Mouse (Mus musculus) MEL (cell line): Measurements from ENCODE around the gene Mpzl1. TPM values are rescaled to one million over a fixed set of nuclear protein-coding genes. Genes with fewer than 3 reads are reported as not detected.

Source experiments
- DNase-seq: peaks from one replicate; pipeline ENCODE4 v3.0.0; 2011; ENCODE audit warnings: low read depth, low spot score
- H3K27ac ChIP-seq: 2 replicates; pipeline ENCODE4 v1.5.1; 2012; ENCODE audit warnings: low read depth, mild to moderate bottlenecking, control low read depth, low read length, moderate library complexity; ENCODE audit not compliant: control insufficient read depth
- H3K27me3 ChIP-seq, 2 experiments: fragments of 150-350 bp in 1 of 2; sonication (generic) in 1 of 2; 2 replicates each; pipeline ENCODE4 v1.6.1; 2012; ENCODE audit warnings: low read length in 2 of 2, mild to moderate bottlenecking in 2 of 2, improper control_type of control experiment in 1 of 2, moderate library complexity in 1 of 2; ENCODE audit not compliant: insufficient read depth in 2 of 2, control insufficient read depth in 1 of 2
- H3K36me3 ChIP-seq, 2 experiments: 2 replicates each; pipeline ENCODE4 v1.6.1; 2012 to 2014; ENCODE audit warnings: low read length in 2 of 2, improper control_type of control experiment in 1 of 2, inconsistent platforms in 1 of 2, mild to moderate bottlenecking in 1 of 2; ENCODE audit not compliant: insufficient read depth in 2 of 2, control insufficient read depth in 1 of 2
- H3K4me1 ChIP-seq, 2 experiments: fragments of 150-350 bp in 1 of 2; sonication (generic) in 1 of 2; 2 replicates each; pipeline ENCODE4 v1.6.1; 2012; ENCODE audit warnings: low read length in 2 of 2, improper control_type of control experiment in 1 of 2, mild to moderate bottlenecking in 1 of 2; ENCODE audit not compliant: insufficient read depth in 2 of 2, control insufficient read depth in 1 of 2
- H3K4me3 ChIP-seq, 2 experiments: fragments of 150-350 bp in 1 of 2; sonication (generic) in 1 of 2; 2 replicates each; pipeline ENCODE4 v1.5.1; 2012; ENCODE audit warnings: low read depth in 2 of 2, low read length in 2 of 2, mild to moderate bottlenecking in 2 of 2, moderate library complexity in 2 of 2, control low read depth in 1 of 2, improper control_type of control experiment in 1 of 2; ENCODE audit not compliant: control insufficient read depth in 1 of 2, insufficient read depth in 1 of 2
- H3K79me2 ChIP-seq: 2 replicates; pipeline ENCODE4 v1.6.1; 2012; ENCODE audit warnings: mild to moderate bottlenecking, low read length, moderate library complexity; ENCODE audit not compliant: control insufficient read depth, poor library complexity, insufficient read depth
- H3K9ac ChIP-seq: 2 replicates; pipeline ENCODE4 v1.6.1; 2012; ENCODE audit warnings: low read depth, mild to moderate bottlenecking, control low read depth, low read length, moderate library complexity; ENCODE audit not compliant: control insufficient read depth, poor library complexity, severe bottlenecking
- H3K9me3 ChIP-seq: fragments of 150-350 bp; sonication (generic); replicated peaks from 2 replicates; pipeline ENCODE4 v1.6.1; 2012; ENCODE audit warnings: mild to moderate bottlenecking, low read length, improper control_type of control experiment, moderate library complexity; ENCODE audit not compliant: insufficient read depth
- BHLHE40 ChIP-seq: IDR thresholded peaks from 2 replicates; pipeline ENCODE4 v1.6.1; 2012; ENCODE audit warnings: low read depth, mild to moderate bottlenecking, inconsistent platforms, low read length, improper control_type of control experiment, borderline replicate concordance
- CHD1 ChIP-seq: IDR thresholded peaks from 2 replicates; pipeline ENCODE4 v1.6.1; 2012; ENCODE audit warnings: low read depth, mild to moderate bottlenecking, inconsistent platforms, low read length, improper control_type of control experiment
- CTCF ChIP-seq, 3 experiments: IDR thresholded peaks in 2 of 3; conservative IDR thresholded peaks in 1 of 3; 2 replicates each; pipeline ENCODE4 v1.5.1; 2011 to 2012; ENCODE audit warnings: low read length in 3 of 3, low read depth in 2 of 3, mild to moderate bottlenecking in 2 of 3, improper control_type of control experiment in 1 of 3, inconsistent platforms in 1 of 3, mixed read lengths in 1 of 3, moderate library complexity in 1 of 3; ENCODE audit not compliant: control insufficient read depth in 1 of 3, insufficient read depth in 1 of 3, poor library complexity in 1 of 3, severe bottlenecking in 1 of 3
- ELF1 ChIP-seq: IDR thresholded peaks from 2 replicates; pipeline ENCODE4 v1.6.1; 2014; ENCODE audit warnings: low read depth, mild to moderate bottlenecking, inconsistent platforms, low read length, improper control_type of control experiment, moderate library complexity
- EP300 ChIP-seq, 2 experiments: IDR thresholded peaks; 2 replicates each; pipeline ENCODE4 v1.6.1; 2011; ENCODE audit warnings: improper control_type of control experiment in 2 of 2, low read length in 2 of 2, low read depth in 1 of 2, mild to moderate bottlenecking in 1 of 2
- ETS1 ChIP-seq: IDR thresholded peaks from 2 replicates; pipeline ENCODE4 v1.6.1; 2012; ENCODE audit warnings: low read depth, mild to moderate bottlenecking, inconsistent platforms, low read length, improper control_type of control experiment, moderate library complexity
- HCFC1 ChIP-seq: IDR thresholded peaks from 2 replicates; pipeline ENCODE4 v1.6.1; 2012; ENCODE audit warnings: low read depth, mild to moderate bottlenecking, inconsistent platforms, low read length, improper control_type of control experiment, moderate library complexity
- JUND ChIP-seq: IDR thresholded peaks from 2 replicates; pipeline ENCODE4 v1.6.1; 2011; ENCODE audit warnings: low read depth, mild to moderate bottlenecking, improper control_type of control experiment, low read length
- MAFK ChIP-seq: IDR thresholded peaks from 2 replicates; pipeline ENCODE4 v1.6.1; 2011; ENCODE audit warnings: low read depth, mild to moderate bottlenecking, low read length, improper control_type of control experiment, borderline replicate concordance
- MAX ChIP-seq: IDR thresholded peaks from 2 replicates; pipeline ENCODE4 v1.6.1; 2011; ENCODE audit warnings: low read length, improper control_type of control experiment
- MAZ ChIP-seq: IDR thresholded peaks from 2 replicates; pipeline ENCODE4 v1.6.1; 2012; ENCODE audit warnings: low read depth, mild to moderate bottlenecking, inconsistent platforms, low read length, improper control_type of control experiment
- MEF2A ChIP-seq: IDR thresholded peaks from 2 replicates; pipeline ENCODE4 v1.6.1; 2014; ENCODE audit warnings: low read depth, mild to moderate bottlenecking, inconsistent platforms, low read length, improper control_type of control experiment; ENCODE audit not compliant: poor library complexity, insufficient replicate concordance, severe bottlenecking; ENCODE audit errors: extremely low read depth
- MXI1 ChIP-seq: IDR thresholded peaks from 2 replicates; pipeline ENCODE4 v1.6.1; 2011; ENCODE audit warnings: mild to moderate bottlenecking, low read depth, low read length, improper control_type of control experiment
- MYC ChIP-seq: IDR thresholded peaks from 2 replicates; pipeline ENCODE4 v1.6.1; 2011; ENCODE audit warnings: low read depth, mild to moderate bottlenecking, low read length, improper control_type of control experiment, moderate library complexity
- NELFE ChIP-seq: IDR thresholded peaks from 2 replicates; pipeline ENCODE4 v1.6.1; 2011; ENCODE audit warnings: low read depth, low read length, improper control_type of control experiment
- RAD21 ChIP-seq: IDR thresholded peaks from 2 replicates; pipeline ENCODE4 v1.6.1; 2011; ENCODE audit warnings: mild to moderate bottlenecking, low read depth, low read length, improper control_type of control experiment
- SIN3A ChIP-seq: IDR thresholded peaks from 2 replicates; pipeline ENCODE4 v1.6.1; 2012; ENCODE audit warnings: low read length, improper control_type of control experiment, inconsistent platforms
- TCF12 ChIP-seq: IDR thresholded peaks from 2 replicates; pipeline ENCODE4 v1.6.1; 2014; ENCODE audit warnings: low read depth, mild to moderate bottlenecking, inconsistent platforms, low read length, improper control_type of control experiment, moderate library complexity
- UBTF ChIP-seq: IDR thresholded peaks from 2 replicates; pipeline ENCODE4 v1.6.1; 2012; ENCODE audit warnings: low read depth, mild to moderate bottlenecking, inconsistent platforms, low read length, improper control_type of control experiment, moderate library complexity, borderline replicate concordance; ENCODE audit not compliant: insufficient read depth
- USF2 ChIP-seq, 2 experiments: IDR thresholded peaks; 2 replicates each; pipeline ENCODE4 v1.6.1; 2011 to 2012; ENCODE audit warnings: improper control_type of control experiment in 2 of 2, low read length in 2 of 2, borderline replicate concordance in 1 of 2, inconsistent platforms in 1 of 2, low read depth in 1 of 2, mild to moderate bottlenecking in 1 of 2; ENCODE audit not compliant: insufficient read depth in 1 of 2
- ZC3H11A ChIP-seq: IDR thresholded peaks from 2 replicates; pipeline ENCODE4 v1.6.1; 2012; ENCODE audit warnings: low read depth, mild to moderate bottlenecking, inconsistent platforms, low read length, improper control_type of control experiment
- ZKSCAN1 ChIP-seq: IDR thresholded peaks from 2 replicates; pipeline ENCODE4 v1.6.1; 2012; ENCODE audit warnings: low read depth, mild to moderate bottlenecking, inconsistent platforms, low read length, improper control_type of control experiment, moderate library complexity
- ZMIZ1 ChIP-seq: IDR thresholded peaks from 2 replicates; pipeline ENCODE4 v1.6.1; 2012; ENCODE audit warnings: low read depth, mild to moderate bottlenecking, inconsistent platforms, low read length, improper control_type of control experiment, moderate library complexity
- polyA plus RNA-seq, 2 experiments: library from polyadenylated mRNA; stranded (reverse) in 1 of 2; unstranded in 1 of 2; fragments of >175 nt in 1 of 2; fragments of >200 nt in 1 of 2; gene quantifications; 2 replicates each; pipeline versions ENCODE4 v1.2.1 to v1.2.4; 2012; ENCODE audit warnings: low replicate concordance in 2 of 2, low read depth in 1 of 2; ENCODE audit not compliant: insufficient read length in 2 of 2, insufficient read depth in 1 of 2, missing spikeins in 1 of 2
- total RNA-seq: library from RNA; depleted of rRNA; stranded (reverse); fragments of 300-350 nt; gene quantifications from 2 replicates; pipeline ENCODE4 v1.2.3, GENCODE M21; 2012

The Mpzl1 gene
- total and polyA plus RNA-seq, 3 experiments, result 3.2 to 19.8 TPM; not detected in 1

DNA sequence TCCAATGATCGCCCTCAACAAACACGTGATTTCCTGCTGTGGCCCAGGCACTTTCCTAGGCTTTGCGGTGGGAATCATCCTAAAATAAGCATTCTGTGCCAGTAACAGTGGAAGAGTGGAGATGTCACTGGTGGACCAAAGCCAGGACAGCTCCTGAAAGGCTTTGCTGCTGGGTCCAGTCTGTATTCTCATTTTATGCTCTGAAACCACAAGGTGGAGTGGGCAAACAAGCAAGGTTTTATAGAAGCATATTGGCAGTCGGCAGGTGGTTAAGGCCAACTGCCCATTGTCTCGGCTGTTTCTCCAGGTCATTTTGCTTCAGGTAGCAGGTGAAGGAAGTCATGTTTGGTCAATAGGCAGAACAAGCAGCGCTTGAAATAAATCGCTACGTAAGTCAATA lies 3.2 kb downstream of the Mpzl1 start:
- TF ChIP-seq HCFC1 (no peak), MEF2A (no peak), BHLHE40 (no peak), ZKSCAN1 (no peak), MAFK (no peak), MAZ (no peak), ETS1 (no peak), JUND (no peak), RAD21 (no peak), NELFE (no peak), ZMIZ1 (no peak), CTCF (IDR thresholded peaks at IDR 0.05 in 2 of 3, conservative IDR thresholded peaks at IDR 0.05 in 1 of 3; ENCODE audit: control insufficient read depth in 1 of 3, insufficient read depth in 1 of 3, low read depth in 2 of 3, low read length in 3 of 3, poor library complexity in 1 of 3, severe bottlenecking in 1 of 3) (no peak), CHD1 (no peak), MXI1 (no peak), ELF1 (no peak)
- H3K4me3 ChIP-seq, result no peak overlapping the region
- DNase-seq, result no peak
- peaks cover 8 to 13% of the 10 kb centered on the region in 2 experiments for H3K4me1 ChIP-seq
- H3K9ac ChIP-seq, result no peak overlapping the region
- no peak overlapping the region for H3K27ac ChIP-seq
- H3K27me3 ChIP-seq, result no peaks in the 10 kb centered on the region
- H3K9me3 ChIP-seq, result no peaks in the 10 kb centered on the region
- H3K79me2 ChIP-seq, result no peaks in the 10 kb centered on the region
- peaks cover 0 to 12% of the 10 kb centered on the region in 2 experiments; a peak in 2 of 4 replicates for H3K36me3 ChIP-seq

DNA sequence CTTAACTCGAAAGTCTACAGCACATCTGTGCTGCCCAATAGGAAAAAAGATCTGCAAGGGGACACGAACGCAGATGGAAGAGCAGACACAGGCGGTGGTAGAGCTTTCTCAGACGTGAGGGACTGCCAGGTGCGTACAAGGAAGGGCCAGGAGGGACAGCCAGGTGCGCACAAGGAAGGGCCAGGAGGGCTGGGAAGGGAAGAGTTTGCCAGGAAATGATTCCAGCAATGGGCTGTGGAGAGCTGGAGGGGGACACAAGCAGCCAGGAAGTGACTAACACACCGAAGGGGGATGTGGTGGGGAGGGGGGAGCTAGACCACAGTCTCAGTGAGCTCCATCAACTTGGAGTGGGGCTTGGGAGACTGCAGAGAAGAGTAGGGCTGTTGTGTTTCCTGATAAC lies 4.4 kb downstream of the Mpzl1 start:
- Histone ChIP-seq H3K9me3 (no peaks in the 10 kb centered on the region), H3K27ac (no peak overlapping the region)
- TF ChIP-seq ZC3H11A, result no peak
- no peak for TF ChIP-seq MAX
- TF ChIP-seq ELF1, result no peak
- TF ChIP-seq USF2 (IDR thresholded peaks at IDR 0.05; ENCODE audit: borderline replicate concordance in 1 of 2, insufficient read depth in 1 of 2, low read depth in 1 of 2, low read length in 2 of 2), result no peak
- TF ChIP-seq HCFC1, result no peak
- no peak for TF ChIP-seq MYC
- no peak for TF ChIP-seq ZMIZ1
- TF ChIP-seq MAZ, result no peak
- TF ChIP-seq UBTF, result no peak
- no peak for TF ChIP-seq TCF12
- no peak for TF ChIP-seq MEF2A
- no peak for TF ChIP-seq SIN3A
- TF ChIP-seq EP300 (IDR thresholded peaks at IDR 0.05; ENCODE audit: low read depth in 1 of 2, low read length in 2 of 2), result no peak

More for the DNA sequence above, 4.4 kb downstream of the Mpzl1 start:
- Histone ChIP-seq H3K4me3 (no peak overlapping the region), H3K4me1 (peaks cover 8 to 13% of the 10 kb centered on the region in 2 experiments), H3K9ac (no peak overlapping the region), H3K79me2 (no peaks in the 10 kb centered on the region), H3K36me3 (peaks cover 0 to 12% of the 10 kb centered on the region in 2 experiments; a peak in 2 of 4 replicates), H3K27me3 (no peaks in the 10 kb centered on the region)
- no peak for DNase-seq
